Mouse (Mus musculus): ENCODE results near the gene Sept14. TPM values are rescaled to one million over a fixed set of nuclear protein-coding genes. Genes with fewer than 3 reads are reported as not detected.
"Not testable (repeated sequence)": the region's sequence is repeated elsewhere in the genome, so short reads cannot be mapped to it uniquely, and the experiment has no call there.

Gene Sept14
- polyA plus RNA-seq, 1 experiment from 2014 or later: not detected

DNA sequence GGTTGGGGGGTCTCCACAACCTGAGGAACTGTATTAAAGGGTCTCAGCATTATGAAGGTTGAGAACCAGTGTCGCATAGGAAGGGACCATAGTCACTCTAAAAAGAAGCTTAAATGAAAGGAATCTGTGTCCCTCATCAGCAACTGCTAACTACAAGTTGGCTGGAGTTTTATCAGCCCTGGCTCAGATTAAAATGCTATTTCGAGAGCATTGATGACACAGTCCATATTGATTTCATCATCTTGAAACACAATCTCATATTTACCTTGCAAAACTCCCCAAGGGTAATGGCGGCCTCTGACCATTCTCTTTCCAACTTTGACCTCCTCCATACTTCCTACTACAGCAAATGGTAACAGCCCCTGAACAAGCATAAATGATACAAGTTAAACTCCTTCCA lies 17.8 kb downstream of the Sept14 start:
- Histone ChIP-seq H3K4me3 (ENCODE audit: low read length) (no peak overlapping the region), H3K27ac (ENCODE audit: low read length) (no peak overlapping the region), H3K36me3 (ENCODE audit: control insufficient read depth, insufficient read depth, low read length) (no peaks in the 10 kb centered on the region), H3K4me2 (ENCODE audit: low read depth, low read length) (no peak overlapping the region), H3K9ac (ENCODE audit: low read length) (no peak overlapping the region), H3K4me1 (replicated peaks; ENCODE audit: control insufficient read depth, insufficient read depth, low read length) (no peaks in the 10 kb centered on the region), H3K9me3 (ENCODE audit: control insufficient read depth, low read length) (no peaks in the 10 kb centered on the region), H3K27me3 (ENCODE audit: control insufficient read depth, insufficient read depth, low read depth, low read length) (no peaks in the 10 kb centered on the region)
- no peak for ATAC-seq (ENCODE audit: low read depth)
- WGBS: 75% methylated on average over 3 of the region's 3 CpGs

GRCm38 (mm10) chr5:129687621-129688020 lies 20.7 kb downstream of the Sept14 start:
- Histone ChIP-seq H3K9me3 (ENCODE audit: control insufficient read depth, low read length) (no peaks in the 10 kb centered on the region), H3K4me1 (replicated peaks; ENCODE audit: control insufficient read depth, insufficient read depth, low read length) (no peaks in the 10 kb centered on the region), H3K4me2 (ENCODE audit: low read depth, low read length) (no peak overlapping the region), H3K27ac (ENCODE audit: low read length) (no peak overlapping the region), H3K4me3 (ENCODE audit: low read length) (no peak overlapping the region), H3K36me3 (ENCODE audit: control insufficient read depth, insufficient read depth, low read length) (no peaks in the 10 kb centered on the region), H3K27me3 (ENCODE audit: control insufficient read depth, insufficient read depth, low read depth, low read length) (no peaks in the 10 kb centered on the region), H3K9ac (ENCODE audit: low read length) (no peak overlapping the region)
- ATAC-seq (ENCODE audit: low read depth): no peak
- 73% methylated on average over 7 of the region's 7 CpGs for WGBS

GRCm38 (mm10) chr5:129685141-129685540 lies 23.2 kb downstream of the Sept14 start:
- not testable (repeated sequence) for H3K27ac ChIP-seq (ENCODE audit: low read length); H3K27me3 ChIP-seq (ENCODE audit: control insufficient read depth, insufficient read depth, low read depth, low read length); H3K9ac ChIP-seq (ENCODE audit: low read length); H3K4me3 ChIP-seq (ENCODE audit: low read length); ATAC-seq (ENCODE audit: low read depth); H3K9me3 ChIP-seq (ENCODE audit: control insufficient read depth, low read length); H3K4me1 ChIP-seq (replicated peaks; ENCODE audit: control insufficient read depth, insufficient read depth, low read length); H3K4me2 ChIP-seq (ENCODE audit: low read depth, low read length); H3K36me3 ChIP-seq (ENCODE audit: control insufficient read depth, insufficient read depth, low read length)
- 94% methylated on average over 5 of the region's 5 CpGs for WGBS

GRCm38 (mm10) chr5:129670036-129670458 lies 38.3 kb downstream of the Sept14 start, which contains the start of gene Zfp11:
Zfp11 (minus strand) TSS chr5:129670099.
- ATAC-seq (ENCODE audit: low read depth): peak; percentile 91
- H3K9me3 ChIP-seq (ENCODE audit: control insufficient read depth, low read length): peaks cover 2% of the 10 kb centered on the region; the same call in 1 of the 2 replicates
- H3K4me1 ChIP-seq (replicated peaks; ENCODE audit: control insufficient read depth, insufficient read depth, low read length): peaks cover 6% of the 10 kb centered on the region; the same call in 1 of the 2 replicates
- WGBS: 1% methylated on average over 23 of the region's 23 CpGs
- peak within 1 kb of the TSS; percentile 81 for H3K4me2 ChIP-seq (ENCODE audit: low read depth, low read length)
- H3K36me3 ChIP-seq (ENCODE audit: control insufficient read depth, insufficient read depth, low read length): no peaks in the 10 kb centered on the region
- no peaks in the 10 kb centered on the region for H3K27me3 ChIP-seq (ENCODE audit: control insufficient read depth, insufficient read depth, low read depth, low read length)
- peak within 1 kb of the TSS; percentile 76 for H3K4me3 ChIP-seq (ENCODE audit: low read length)
- H3K9ac ChIP-seq (ENCODE audit: low read length): peak within 1 kb of the TSS; percentile 93
- H3K27ac ChIP-seq (ENCODE audit: low read length): peak within 1 kb of the TSS; percentile 44; the same call in 1 of the 2 replicates

DNA sequence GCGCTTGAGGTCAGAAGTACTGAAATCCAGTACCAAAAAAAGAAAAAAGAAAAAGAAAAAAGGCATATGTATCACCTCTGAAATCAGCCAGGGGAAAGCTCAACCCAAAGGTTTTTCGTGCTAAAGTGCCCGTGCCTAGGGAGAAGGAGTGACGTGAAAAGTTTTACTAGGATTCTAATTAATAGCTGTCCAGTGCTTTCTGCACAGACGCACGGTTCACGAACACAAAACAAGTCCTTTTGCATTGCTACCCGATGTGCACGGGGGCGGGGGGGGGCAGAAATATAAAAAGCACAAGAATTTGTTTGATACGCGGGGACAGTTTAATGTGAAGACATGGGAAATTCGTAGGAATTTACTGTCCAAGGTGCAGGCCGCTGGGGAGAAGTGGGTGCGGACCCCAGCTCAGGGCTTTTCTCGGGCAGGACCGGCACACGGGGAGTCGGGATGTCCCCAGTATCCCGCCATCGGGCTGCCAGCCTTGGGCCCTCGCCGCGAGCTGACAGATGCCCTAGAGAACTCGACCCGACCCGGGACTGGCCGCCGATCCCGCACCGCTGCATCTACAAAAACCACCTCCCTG lies 38.8 kb downstream of the Sept14 start:
- 1% methylated on average over 31 of the region's 31 CpGs for WGBS
- Histone ChIP-seq H3K9ac (ENCODE audit: low read length) (peak overlapping the region; percentile 93), H3K27ac (ENCODE audit: low read length) (peak overlapping the region; percentile 44; the same call in 1 of the 2 replicates), H3K4me2 (ENCODE audit: low read depth, low read length) (peak overlapping the region; percentile 81), H3K4me1 (replicated peaks; ENCODE audit: control insufficient read depth, insufficient read depth, low read length) (peaks cover 6% of the 10 kb centered on the region; the same call in 1 of the 2 replicates), H3K27me3 (ENCODE audit: control insufficient read depth, insufficient read depth, low read depth, low read length) (no peaks in the 10 kb centered on the region), H3K9me3 (ENCODE audit: control insufficient read depth, low read length) (0 out of 2 replicates have a peak, but pooled peaks cover 2% of the 10 kb centered on the region), H3K36me3 (ENCODE audit: control insufficient read depth, insufficient read depth, low read length) (no peaks in the 10 kb centered on the region), H3K4me3 (ENCODE audit: low read length) (peak overlapping the region; percentile 76)
- peak; percentile 82 for ATAC-seq (ENCODE audit: low read depth)

GRCm38 (mm10) chr5:129667851-129668250 lies 40.5 kb downstream of the Sept14 start:
- Histone ChIP-seq H3K4me3 (ENCODE audit: low read length) (no peak overlapping the region), H3K27ac (ENCODE audit: low read length) (no peak overlapping the region), H3K9me3 (ENCODE audit: control insufficient read depth, low read length) (no peaks in the 10 kb centered on the region), H3K4me2 (ENCODE audit: low read depth, low read length) (no peak overlapping the region), H3K36me3 (ENCODE audit: control insufficient read depth, insufficient read depth, low read length) (no peaks in the 10 kb centered on the region), H3K9ac (ENCODE audit: low read length) (no peak overlapping the region), H3K4me1 (replicated peaks; ENCODE audit: control insufficient read depth, insufficient read depth, low read length) (peaks cover 6% of the 10 kb centered on the region; the same call in 1 of the 2 replicates), H3K27me3 (ENCODE audit: control insufficient read depth, insufficient read depth, low read depth, low read length) (no peaks in the 10 kb centered on the region)
- no peak for ATAC-seq (ENCODE audit: low read depth)
- WGBS: 85% methylated on average over 4 of the region's 4 CpGs

DNA sequence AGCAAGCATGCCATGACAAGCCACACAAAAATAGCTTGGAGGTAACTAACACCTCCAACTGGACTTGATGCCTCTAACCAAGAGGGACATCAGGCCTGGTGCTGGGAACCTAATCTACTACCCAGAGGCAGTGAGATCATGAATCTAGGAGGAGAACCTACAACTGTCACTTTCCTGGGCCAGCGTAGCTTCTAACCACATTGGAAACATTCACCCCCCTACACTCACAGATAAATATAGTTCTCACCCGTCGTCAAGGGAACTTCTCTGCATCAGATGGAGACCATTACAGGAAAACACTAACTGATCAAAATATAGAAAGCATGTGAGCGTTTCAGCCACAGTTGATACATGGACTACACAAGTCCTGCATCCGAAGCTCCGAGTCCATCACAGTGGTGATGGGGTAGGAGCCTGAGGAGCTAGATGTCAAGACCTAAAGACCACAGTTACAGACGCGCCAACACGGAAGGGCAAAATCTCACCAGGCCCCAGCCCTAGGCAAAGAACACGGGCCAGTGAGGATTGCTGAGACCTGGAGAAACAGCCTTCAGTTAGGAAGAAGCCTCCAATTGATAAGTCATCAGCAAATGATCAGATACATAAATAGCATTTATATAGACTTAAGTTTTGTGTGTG lies 41.9 kb downstream of the Sept14 start:
- WGBS: 91% methylated on average over 10 of the region's 10 CpGs
- H3K27me3 ChIP-seq (ENCODE audit: control insufficient read depth, insufficient read depth, low read depth, low read length): no peaks in the 10 kb centered on the region
- H3K9me3 ChIP-seq (ENCODE audit: control insufficient read depth, low read length): no peaks in the 10 kb centered on the region
- H3K4me3 ChIP-seq (ENCODE audit: low read length): no peak overlapping the region
- no peaks in the 10 kb centered on the region for H3K36me3 ChIP-seq (ENCODE audit: control insufficient read depth, insufficient read depth, low read length)
- H3K9ac ChIP-seq (ENCODE audit: low read length): no peak overlapping the region
- no peak for ATAC-seq (ENCODE audit: low read depth)
- H3K27ac ChIP-seq (ENCODE audit: low read length): no peak overlapping the region
- peaks cover 6% of the 10 kb centered on the region; the same call in 1 of the 2 replicates for H3K4me1 ChIP-seq (replicated peaks; ENCODE audit: control insufficient read depth, insufficient read depth, low read length)
- H3K4me2 ChIP-seq (ENCODE audit: low read depth, low read length): no peak overlapping the region

- no peaks in the 10 kb centered on the region for H3K27me3 ChIP-seq (ENCODE audit: control insufficient read depth, insufficient read depth, low read depth, low read length)
- no peak overlapping the region for H3K27ac ChIP-seq (ENCODE audit: low read length)
- no peak overlapping the region for H3K9ac ChIP-seq (ENCODE audit: low read length)
- 81% methylated on average over 5 of the region's 5 CpGs for WGBS
- no peak overlapping the region for H3K4me3 ChIP-seq (ENCODE audit: low read length)
- H3K4me1 ChIP-seq (replicated peaks; ENCODE audit: control insufficient read depth, insufficient read depth, low read length): peaks cover 4% of the 10 kb centered on the region; the same call in 1 of the 2 replicates
- H3K36me3 ChIP-seq (ENCODE audit: control insufficient read depth, insufficient read depth, low read length): peaks cover 3% of the 10 kb centered on the region; the same call in 1 of the 2 replicates
- no peak for ATAC-seq (ENCODE audit: low read depth)
- no peak overlapping the region for H3K4me2 ChIP-seq (ENCODE audit: low read depth, low read length)
- H3K9me3 ChIP-seq (ENCODE audit: control insufficient read depth, low read length): no peaks in the 10 kb centered on the region
Measured at GRCm38 (mm10) chr5:129664090-129664489, 44.2 kb downstream of the Sept14 start.

GRCm38 (mm10) chr5:129657931-129658330 lies 50.4 kb downstream of the Sept14 start:
- Histone ChIP-seq H3K36me3 (ENCODE audit: control insufficient read depth, insufficient read depth, low read length) (peaks cover 24% of the 10 kb centered on the region), H3K27ac (ENCODE audit: low read length) (no peak overlapping the region), H3K9ac (ENCODE audit: low read length) (no peak overlapping the region), H3K27me3 (ENCODE audit: control insufficient read depth, insufficient read depth, low read depth, low read length) (no peaks in the 10 kb centered on the region), H3K4me1 (replicated peaks; ENCODE audit: control insufficient read depth, insufficient read depth, low read length) (no peaks in the 10 kb centered on the region), H3K9me3 (ENCODE audit: control insufficient read depth, low read length) (no peaks in the 10 kb centered on the region), H3K4me2 (ENCODE audit: low read depth, low read length) (no peak overlapping the region), H3K4me3 (ENCODE audit: low read length) (no peak overlapping the region)
- ATAC-seq (ENCODE audit: low read depth): no peak
- 92% methylated on average over 15 of the region's 15 CpGs for WGBS
